Mouse (Mus musculus) layer of hippocampus, postnatal 25 days (tissue): ENCODE data around the gene Urad. TPM values are rescaled to one million over a fixed set of nuclear protein-coding genes. Genes with fewer than 3 reads are reported as not detected.

Source experiments
- DNase-seq, 2 experiments: peaks; one replicate each; pipeline ENCODE4 v3.0.0; 2022; ENCODE audit warnings: mixed read lengths in 2 of 2, low spot score in 1 of 2; ENCODE audit errors: extremely low spot score in 1 of 2
- microRNA-seq, 2 experiments: library from miRNA; unstranded; fragments of <30 nt; microRNA quantifications; one replicate each; pipeline ENCODE4 v1.2.0; 2021
- total RNA-seq, 2 experiments: library from RNA; stranded (reverse); gene quantifications; 2 replicates each; pipeline ENCODE4 v1.2.3; 2021

Urad gene
- total RNA-seq, 2 experiments from 2014 or later, result not detected

GRCm38 (mm10) chr5:147270673-147271655 lies 51.3 kb downstream of the Urad start:
- DNase-seq, result no peak

DNA sequence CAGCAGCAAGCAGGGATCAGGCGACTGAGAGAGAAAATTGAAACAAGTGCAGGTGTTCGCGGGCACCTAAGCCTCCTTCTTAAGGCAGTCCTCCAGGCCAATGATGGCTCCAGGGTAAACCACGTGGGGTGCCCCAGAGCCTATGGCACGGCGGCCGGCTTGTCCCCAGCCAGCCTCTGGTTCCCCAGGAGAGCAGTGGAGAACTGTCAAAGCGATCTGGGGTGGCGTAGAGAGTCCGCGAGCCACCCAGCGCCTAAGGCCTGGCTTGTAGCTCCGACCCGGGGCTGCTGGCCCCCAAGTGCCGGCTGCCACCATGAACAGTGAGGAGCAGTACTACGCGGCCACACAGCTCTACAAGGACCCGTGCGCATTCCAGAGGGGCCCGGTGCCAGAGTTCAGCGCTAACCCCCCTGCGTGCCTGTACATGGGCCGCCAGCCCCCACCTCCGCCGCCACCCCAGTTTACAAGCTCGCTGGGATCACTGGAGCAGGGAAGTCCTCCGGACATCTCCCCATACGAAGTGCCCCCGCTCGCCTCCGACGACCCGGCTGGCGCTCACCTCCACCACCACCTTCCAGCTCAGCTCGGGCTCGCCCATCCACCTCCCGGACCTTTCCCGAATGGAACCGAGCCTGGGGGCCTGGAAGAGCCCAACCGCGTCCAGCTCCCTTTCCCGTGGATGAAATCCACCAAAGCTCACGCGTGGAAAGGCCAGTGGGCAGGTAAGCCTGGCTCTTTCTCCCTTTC lies 52.1 kb downstream of the Urad start, which contains the start of gene Pdx1:
Gene Pdx1 (plus strand): TSS at position 34 of the 747 bp plus-strand sequence.
- no peak for DNase-seq

DNA sequence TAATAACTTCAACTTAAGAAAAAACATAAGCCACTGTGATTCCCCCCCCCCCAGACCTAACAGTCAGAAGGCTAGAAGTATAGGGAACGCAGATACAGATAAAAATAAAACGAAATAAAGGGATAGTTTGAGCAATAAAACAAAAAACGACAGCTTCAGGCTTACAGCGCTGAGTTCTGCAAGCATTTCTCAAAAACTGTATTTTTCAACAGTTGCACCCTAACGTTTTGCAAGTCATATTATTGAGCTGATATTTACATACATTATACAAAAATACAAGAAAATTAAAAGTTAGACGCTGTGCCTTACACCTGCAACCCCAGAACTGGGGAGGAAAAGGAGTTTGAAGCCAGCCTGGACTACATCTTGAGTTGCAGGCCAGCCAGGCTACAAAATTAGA lies 52.9 kb downstream of the Urad start:
- no peak for DNase-seq

DNA sequence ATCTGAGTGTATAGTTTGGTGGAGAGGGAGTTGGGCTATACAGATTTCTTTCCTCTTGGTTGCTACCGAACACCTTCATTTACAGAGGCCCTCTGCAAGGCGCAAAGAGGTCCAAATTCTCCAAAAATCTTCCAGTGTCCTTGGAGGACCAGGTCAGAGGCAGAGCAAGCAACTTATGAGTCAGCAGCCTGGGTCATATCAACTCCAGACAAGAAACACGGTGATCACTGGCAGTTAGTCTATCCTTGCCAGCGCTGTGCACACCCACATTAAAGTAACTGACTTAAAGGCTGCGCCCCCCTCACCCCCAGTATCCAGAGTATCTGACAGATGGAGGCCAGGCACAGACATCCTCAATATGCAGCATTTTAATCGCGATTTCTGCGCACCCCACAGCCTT lies 53.5 kb downstream of the Urad start:
- no peak for DNase-seq

- no peak for DNase-seq
Observed at GRCm38 (mm10) chr5:147267434-147267833, 54.8 kb downstream of the Urad start.

Small RNA genes within 50 kb of the gene (microRNA-seq; reads per million reads assigned to microRNA genes)
- 0.80 to 0.92 reads per million in 2 experiments for gene Mir7k

Other genes starting within 250 kb of the Urad start
- 1 to 10 TPM; 4.9 to 5.2 TPM for gene Lnx2, start 245.9 kb downstream of the Urad start, total RNA-seq
- gene Polr1d, start 245.4 kb downstream of the Urad start, total RNA-seq, result 10 to 100 TPM; 68.6 to 72.4 TPM
- under 1 TPM; 0.47 to 0.79 TPM for gene Gsx1, start 133.7 kb downstream of the Urad start, total RNA-seq
- gene Pdx1, start 52.5 kb downstream of the Urad start, total RNA-seq, result not detected
- gene Cdx2, start 15.2 kb downstream of the Urad start, total RNA-seq, result not detected
- gene Flt3, start 78.0 kb upstream of the Urad start, total RNA-seq, result 1 to 10 TPM; 6.7 to 8.0 TPM
- 100 to 1,000 TPM in 1 of 2 experiments, 10 to 100 TPM in 1; 76.1 to 101 TPM for gene Pan3, start 107.7 kb upstream of the Urad start, total RNA-seq